Mouse (Mus musculus): Measurements from ENCODE around the gene Clca3a1.

The Clca3a1 gene

DNA sequence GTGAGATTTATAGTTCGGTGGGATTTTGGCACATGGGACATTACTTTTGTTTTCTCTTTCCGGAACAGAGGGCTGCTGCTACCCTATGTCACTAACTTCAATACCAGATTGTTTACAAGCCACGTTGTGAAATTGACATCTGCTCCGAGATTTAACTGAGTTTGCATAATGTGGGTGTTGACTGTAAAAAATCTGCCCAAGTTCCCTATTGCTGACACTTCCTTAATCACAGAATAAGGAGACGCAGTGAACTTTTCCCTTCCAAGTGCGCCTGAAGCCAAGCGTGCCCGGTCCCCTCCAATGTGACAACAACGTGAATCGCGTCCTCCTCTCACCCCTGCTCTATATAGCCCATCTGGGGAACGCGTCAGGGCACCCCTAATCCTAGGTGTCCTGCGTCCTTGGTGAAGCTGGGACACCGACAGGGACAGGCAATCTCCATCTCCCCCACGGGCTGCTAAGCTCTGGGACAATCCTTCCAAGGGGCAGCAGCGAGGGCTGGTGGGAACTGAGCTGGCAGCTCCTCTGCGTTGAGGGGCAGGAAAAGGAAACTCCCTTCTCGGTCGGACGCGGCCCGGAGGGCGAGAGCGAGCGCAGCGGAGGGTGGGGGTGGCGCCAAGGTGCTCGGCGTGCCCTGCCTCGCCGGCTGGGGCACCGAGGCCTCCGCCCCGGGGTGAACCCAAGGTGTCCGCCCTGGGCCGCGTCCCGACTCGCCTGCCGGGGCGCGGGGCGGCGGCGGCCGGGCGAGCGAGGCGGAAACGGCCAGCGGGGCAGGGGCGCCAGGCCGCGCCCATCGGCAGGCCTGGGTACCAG, 41.5 kb downstream of the Clca3a1 start:
- DNase-seq = peak; percentile 98

DNA sequence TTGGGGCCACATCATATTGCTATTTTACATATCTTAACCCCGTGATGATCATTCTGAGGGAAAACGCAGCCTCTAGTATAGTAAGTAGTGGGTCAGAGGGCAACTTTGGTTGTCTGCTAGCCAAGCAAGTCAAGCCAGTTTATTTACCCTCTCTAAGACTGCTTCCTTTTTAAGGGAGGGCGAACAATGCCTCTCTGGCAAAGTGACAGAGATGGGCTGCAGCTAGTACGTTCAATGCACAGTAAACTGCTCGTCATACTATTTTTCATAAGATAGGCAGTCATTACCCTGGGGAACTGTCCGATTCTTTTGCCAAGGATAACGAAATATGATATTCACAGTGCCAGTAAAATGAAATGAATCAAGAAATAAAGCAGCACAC, 42.1 kb downstream of the Clca3a1 start:
- DNase-seq = peak; percentile 96

DNA sequence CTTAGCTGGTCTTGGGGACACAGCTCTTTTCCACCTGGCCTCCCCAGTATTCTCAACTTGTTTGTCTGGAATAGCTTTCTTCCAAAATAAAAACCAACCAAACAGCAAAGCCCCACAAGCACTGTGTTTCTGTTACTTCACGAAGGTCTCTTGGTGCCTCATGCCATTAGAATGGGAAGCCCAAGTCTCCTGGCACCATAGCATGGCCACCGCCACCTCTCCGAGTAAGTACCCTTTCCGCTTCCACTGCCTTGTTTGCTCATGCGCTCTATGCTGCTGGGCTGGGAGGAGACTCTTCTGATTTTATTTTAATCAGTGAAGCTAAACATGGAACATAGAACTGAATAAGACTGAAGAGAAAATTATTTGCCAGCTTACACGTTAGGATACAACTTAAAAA, 42.9 kb downstream of the Clca3a1 start:
- peak; percentile 92 for DNase-seq

DNA sequence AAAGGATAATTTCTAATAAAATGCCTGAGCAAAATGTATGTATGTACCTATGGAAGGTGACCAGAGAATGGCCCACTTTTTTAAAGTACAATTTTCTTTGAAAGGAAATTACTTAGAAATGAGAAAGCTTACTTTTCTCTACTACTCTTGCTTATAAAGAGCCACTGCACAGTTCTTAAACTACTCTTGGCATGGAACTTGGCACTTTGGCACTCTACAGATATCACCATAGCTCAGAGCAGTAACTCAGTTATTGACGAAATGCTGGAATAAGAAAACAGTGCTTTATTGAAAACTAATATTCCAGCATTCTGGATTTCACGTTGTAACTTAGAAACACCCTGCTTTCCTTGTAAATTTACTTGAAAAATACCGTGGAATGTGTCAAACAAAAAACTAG, 43.7 kb downstream of the Clca3a1 start:
- DNase-seq = no peak

DNA sequence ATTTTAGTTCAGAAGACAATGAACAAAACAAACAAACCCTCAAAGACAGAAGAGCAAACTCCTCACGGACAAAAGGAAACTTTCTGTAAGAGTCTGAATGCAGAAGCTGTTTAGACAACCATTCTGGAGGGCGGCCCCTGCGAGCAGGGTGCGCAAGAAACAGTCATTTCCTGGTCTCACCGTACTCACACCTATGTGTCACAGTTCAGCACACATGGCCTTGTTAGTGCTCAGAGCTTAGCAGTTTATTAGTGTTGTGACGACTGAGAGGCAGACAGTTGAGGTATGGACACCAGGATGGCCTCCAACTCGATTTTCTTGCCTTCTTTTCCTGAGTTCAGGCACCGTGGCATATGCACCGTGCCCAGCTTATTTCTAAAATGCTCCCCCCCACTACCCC, 44.9 kb downstream of the Clca3a1 start:
- DNase-seq = peak; percentile 91

DNA sequence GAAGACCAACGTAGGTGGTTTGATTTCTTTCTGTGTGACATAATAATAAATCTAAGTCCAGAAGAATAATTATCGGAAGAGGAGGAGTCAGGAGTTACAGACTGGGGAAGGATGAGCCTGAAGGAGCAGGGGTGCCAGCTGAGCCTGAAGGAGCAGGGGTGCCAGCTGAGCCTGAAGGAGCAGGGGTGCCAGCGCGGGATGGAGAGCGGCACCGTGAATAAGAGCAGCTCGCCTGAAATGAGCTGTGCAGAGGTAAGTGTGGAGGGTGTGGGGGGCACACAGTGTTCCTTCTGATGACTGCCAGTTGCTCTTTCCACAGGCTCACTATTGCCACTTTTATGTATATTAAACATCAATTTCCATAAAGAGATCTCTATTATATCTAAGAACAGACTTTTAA, 45.7 kb downstream of the Clca3a1 start:
- DNase-seq = peak; percentile 90

DNA sequence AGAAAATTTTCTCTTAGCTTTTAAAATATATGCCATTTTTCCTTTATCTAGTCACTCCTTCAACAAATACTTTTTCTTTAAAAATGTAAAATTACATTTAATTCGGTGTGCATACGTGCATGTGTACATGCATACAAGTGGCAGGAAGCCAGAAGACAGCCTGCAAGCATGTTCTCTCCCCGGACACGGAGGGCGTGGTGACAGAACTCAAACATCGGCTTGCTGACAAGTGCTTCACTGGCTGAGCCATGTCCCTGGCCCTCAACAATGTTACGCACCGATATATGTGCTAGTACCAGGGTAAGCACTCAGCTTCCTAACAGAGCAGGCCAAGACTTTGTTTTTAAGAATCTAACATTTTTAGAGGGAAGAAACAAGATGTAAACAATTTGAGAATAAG, 46.2 kb downstream of the Clca3a1 start:
- DNase-seq = peak; percentile 93

DNA sequence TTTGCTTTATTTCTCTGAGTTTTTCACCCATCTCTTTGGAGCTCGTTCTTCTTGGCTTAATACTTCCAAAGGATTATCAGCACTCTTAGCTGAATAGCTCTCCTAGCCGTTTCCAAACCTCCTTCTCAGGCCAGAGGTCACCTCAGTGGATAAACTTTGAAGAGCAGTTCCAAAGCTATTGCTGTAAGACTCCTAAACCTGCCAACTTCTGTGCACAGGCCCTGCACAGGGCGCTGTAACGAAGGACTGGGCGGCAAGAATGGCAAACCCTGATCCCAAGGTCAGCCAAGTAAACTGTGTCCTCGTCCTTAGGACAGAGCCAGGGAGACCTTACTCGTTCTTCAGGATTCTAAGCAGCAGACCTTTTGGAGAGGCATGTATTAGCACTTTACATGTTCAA, 46.7 kb downstream of the Clca3a1 start:
- DNase-seq = peak; percentile 95

DNA sequence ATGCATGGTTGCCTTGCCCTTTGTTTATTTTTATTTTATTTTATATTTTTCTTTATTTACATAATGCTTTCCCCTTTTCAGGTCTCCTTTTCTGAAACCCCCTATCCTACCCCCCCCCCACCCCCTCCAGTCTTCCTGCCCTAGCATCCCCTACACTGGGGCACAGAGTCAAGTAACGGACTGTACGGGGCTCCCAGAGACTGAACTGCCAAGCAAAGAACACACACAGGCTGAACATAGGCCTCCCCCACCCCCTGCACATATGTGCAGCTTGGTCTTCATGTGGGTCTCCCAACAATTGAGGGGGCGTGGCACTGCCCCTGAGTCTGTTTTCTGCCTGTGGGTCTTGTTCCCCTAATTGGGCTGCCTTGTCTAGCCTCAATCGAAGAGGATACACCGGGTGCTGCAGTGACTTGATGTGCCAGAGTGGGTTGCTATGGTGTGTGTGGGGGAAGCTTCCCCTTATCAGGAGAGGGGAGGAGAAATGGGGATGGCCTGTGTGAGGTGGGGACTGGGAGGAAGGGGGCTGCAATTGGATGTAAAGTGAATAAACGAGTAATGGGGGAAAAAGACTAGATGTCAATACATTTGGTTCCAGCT, 49.1 kb downstream of the Clca3a1 start:
- DNase-seq = peak; percentile 87

DNA sequence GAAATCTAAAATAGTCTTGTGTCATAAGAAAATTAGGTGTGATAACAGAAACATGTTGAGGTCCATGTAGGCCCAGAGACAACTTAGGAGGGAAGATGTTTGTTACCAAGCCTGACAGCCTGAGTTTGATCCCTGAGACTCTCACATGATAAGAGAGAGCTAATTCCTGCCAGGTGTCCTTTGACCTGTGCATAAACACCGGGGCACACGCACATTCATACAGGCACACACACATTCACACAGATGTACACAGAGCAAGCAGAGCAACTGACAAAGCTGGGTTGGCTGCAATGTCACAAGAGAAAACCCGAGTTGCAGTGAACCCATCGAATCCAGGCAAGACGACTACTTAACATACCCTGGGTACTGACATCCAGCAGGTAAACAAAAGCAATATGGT, 52.2 kb downstream of the Clca3a1 start:
- DNase-seq = peak; percentile 80

DNA sequence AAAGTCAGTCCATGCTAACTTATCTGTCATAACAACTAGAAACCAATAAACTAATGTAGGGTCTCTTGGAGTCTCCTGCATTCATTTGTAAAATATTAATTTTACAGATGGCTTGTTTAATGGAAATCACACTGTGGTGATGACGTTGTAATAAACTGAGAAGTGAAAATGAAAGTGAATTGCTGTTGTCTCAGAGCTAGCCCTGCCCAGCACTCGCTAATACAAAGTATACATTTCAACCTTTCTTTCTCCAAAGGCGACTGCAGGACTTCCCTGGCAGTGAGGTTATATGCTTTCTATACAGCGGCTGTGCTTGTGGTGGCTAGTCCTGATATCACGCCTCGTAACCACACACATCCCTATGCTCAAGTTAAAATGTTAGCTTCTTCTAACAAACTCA, 56.8 kb downstream of the Clca3a1 start:
- no peak for DNase-seq

DNA sequence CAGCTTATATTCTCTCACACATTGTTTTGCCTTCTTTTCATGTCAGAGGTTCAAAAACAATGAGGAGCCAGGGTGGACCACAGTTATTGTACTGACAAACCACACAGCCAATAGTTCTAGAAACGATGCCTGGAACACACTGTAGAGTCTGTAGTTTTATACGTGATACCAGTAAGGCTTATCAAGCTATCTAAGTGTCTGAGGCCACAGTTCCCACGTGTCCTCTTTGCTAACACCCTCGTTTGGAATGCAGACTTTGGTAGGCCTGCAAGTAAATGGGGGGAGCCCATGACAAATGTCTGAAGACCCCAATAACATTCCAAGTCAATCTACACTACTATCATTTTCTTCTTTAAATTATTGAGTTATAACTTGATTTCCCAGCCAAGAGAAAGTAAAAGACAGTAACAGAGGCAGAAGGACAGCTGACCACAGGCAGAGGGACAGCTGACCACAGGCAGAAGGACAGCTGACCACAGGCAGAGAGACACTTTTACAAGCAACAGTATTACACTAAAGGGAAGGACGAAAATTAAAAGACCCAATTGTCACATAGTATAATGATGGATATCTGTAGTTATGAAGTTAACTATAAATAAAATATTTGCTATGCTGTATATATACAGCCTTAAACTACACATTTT, 61.9 kb downstream of the Clca3a1 start:
- DNase-seq = no peak

DNA sequence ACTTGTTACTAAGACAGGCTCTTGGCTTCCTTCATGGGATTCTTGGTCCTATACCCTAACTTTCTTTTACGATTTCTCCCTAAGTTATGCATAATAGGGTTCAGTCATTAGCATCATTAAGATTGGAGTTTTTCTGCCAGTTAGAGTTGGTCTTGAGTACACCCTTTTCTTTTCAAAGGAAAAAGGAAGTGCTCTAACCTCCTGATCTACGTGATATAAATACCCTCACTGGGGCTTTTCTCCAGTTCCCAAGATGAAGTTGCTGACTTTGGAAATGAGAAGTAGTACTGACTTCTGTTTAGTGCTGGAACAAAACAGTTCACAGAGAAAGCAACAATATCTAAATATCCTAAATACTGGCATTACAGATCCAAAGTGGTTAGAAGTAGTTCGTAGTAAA, 62.8 kb downstream of the Clca3a1 start:
- no peak for DNase-seq

DNA sequence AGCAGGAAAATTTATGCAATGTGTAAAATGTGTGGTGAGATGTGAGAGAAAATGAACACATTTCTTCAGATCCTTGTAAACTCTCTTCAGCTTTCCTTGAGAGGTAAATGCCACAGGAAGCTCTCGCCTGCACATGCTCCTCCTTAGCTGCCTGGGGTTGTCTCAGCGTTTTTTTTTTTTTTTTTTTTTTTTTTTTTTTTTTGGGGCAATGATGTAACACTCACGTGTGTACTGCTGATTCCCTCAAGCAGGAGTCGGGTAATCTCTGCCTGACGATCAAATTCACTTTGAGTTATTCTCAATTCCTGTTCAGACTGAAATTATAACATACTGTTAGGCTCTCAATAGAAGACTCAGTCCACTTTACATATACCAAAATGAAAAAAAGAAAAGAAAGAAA, 63.6 kb downstream of the Clca3a1 start:
- DNase-seq = no peak

DNA sequence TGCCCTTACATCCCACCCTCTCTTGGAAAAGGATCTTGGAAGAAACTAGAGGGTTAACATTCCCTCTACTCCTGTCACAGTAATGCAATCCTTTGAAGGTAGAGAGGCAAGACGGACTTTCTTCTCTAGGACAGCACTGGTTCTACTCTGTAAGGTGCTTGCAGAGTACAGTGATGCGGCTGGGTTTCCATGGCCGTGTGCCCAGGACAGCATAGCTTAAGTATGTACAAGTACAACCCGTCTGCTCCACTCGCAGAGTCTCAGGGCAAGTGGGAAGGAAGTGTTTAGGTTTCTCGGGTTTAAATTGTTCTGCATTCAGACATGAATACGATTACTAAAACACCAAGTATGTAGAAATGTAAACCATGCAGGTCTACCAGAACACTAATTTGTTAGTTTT, 65.8 kb downstream of the Clca3a1 start:
- DNase-seq = no peak

DNA sequence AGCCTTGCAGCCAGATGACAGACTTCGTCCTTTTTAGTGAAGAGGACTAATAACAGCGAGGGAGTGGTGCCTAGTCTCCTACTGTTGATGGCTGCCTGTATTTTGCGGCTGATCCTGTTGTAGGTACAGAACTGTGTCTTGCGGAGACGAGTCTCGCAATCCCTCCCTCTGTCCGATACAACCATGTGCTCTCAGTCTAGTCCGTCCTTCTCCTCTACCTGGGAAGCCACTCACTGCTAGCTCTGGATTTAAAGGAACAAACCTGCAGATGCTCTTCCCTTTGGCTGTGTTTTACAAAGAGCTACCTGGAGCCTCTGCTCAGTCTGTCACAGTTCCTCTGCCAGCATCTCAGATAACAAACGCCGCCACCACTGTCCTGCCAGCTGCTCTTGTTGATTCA, 66.7 kb downstream of the Clca3a1 start:
- peak; percentile 81 for DNase-seq

DNA sequence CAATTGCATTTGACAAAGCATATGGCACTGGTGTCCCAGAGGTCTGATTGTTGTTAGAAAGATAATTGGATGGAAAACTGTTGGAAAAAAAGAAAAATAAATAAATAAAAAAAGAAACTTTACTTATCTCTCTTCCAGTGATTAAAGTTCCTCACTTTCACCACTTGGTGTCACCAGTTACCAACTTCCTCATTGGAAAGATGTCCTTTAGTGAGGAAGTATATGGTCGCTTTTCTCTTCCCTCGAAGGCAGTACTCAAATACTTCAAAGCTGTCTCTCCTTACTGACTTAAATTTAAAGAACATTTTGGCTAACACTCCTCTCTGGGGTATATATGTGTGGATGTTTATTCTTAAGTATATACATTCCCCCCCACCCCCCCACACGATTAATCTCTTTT, 68.7 kb downstream of the Clca3a1 start:
- DNase-seq = no peak

DNA sequence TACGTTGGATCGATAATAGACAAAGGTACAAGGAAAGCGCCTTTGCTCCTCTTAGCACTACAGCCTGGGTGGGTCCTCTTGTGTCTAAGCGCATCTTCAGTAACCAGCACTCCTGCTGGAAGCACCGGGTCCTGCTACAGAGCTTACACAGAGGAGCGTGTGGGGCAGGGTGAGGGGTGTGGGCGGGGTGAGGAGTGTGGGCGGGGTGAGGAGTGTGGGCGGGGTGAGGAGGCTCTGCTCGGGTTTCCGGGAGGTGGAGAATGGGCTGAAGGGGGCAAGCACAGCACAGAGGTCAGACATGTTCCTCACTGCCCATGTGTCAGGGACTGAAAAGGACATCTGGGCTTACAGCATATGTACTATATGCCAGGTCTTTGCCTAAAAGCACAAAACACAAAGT, 71.5 kb downstream of the Clca3a1 start:
- no peak for DNase-seq

DNA sequence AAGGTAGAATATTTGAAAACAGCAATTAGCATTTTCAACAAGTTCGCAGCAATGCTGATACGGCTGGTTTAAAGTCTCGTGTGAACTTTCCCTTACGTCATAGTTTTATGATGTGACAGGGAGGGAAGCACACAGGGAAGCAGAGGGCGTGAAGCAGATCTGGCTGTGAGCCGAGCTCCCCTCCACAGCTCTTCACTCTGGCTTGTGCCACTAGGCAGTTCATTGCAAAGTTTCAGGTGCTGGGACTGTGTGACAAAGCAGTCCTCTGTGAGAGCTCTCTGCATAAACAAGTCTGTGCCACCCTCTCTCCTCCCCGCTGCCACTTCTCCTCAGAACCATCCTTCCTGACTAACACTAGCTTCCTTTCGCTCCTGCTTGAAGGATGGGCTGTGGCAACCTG, 72.5 kb downstream of the Clca3a1 start:
- no peak for DNase-seq

DNA sequence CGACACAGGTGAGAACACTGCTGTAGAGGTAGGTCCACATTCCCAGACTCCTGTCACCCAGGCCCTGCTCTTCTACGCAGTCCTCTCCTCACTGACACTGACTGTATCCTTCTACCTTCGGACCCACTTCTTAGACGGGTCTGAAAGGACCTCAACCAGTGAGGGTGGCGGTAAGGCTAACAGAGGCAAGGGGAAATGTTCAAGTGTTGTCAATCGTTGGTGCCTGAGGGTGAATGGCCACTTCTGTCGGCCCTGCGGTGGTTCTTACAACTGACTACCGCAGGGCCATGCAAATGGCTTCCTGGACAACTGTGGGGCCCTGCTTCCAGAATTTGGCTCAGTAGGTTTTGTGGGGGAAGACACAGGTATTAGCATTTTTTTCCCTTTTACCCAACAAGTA, 73.2 kb downstream of the Clca3a1 start:
- DNase-seq = peak; percentile 72

DNA sequence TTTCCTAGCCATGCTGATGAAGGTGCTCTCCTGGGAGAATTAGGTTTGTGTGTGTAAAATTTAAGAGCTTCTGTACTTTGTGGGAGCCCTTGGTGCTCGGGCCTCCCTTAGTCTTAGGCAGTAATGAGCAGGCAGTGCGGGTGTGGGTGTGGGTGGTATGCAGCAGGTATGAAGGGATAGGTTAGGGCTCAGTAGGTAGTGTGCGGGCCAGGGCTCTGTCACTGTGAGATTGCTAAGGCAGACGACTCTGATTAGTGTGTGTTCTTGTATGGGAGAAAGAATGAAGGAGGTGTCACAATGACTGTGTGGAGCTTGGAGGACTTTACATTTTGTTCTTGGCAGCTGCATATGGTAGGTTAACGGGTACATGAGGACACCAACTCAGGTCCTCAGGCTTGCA, 74.6 kb downstream of the Clca3a1 start:
- no peak for DNase-seq

DNA sequence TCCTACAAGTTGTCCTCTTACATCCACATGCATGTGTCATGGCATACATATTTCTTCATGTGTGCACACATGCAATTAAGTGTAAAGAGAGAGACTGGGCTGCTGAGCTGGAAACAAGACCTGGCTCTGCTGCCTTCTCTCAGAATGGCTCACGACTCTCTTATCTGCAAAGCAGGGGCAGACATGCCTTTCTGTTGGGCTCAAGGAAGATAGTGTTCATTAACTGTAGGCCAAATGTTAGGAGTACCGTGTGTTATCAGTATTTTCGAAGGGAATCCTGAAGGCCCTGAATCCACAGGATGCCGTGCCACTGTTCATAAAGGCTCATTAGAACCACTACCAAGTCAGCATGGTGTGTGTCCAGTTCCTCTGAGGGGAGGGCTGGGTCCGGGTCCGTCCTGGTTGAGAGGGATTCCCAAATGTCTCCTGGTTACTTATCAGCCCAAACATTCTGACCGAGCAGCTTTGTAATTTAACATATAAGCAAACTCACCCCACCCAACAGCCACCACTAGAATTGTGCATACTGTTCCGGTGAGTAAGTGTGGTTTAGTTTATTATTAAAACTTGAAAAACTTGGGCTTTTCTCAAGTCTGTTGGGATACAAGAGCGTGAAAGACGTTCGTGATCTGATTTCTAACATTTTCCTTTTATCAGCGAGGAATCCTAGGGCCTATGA, 77.5 kb downstream of the Clca3a1 start:
- DNase-seq = no peak

DNA sequence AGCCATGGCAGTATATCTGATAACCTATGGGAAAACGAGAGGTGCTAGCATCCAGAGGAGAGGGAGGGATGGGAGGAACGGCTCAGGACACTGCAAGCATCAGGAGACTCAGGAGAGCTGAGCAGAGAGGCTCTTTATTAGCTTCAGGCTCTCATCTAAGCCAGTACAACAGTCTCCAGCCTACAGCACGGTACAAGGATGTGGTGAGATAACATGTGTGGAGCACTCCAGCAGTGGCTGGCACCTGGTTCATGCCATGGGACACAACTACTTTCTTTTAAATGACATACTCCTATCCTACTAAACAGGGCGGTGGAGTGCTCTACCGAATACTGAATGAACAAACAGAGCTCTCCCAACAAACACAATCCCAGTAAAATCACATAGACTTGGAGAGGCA, 79.2 kb downstream of the Clca3a1 start:
- no peak for DNase-seq

DNA sequence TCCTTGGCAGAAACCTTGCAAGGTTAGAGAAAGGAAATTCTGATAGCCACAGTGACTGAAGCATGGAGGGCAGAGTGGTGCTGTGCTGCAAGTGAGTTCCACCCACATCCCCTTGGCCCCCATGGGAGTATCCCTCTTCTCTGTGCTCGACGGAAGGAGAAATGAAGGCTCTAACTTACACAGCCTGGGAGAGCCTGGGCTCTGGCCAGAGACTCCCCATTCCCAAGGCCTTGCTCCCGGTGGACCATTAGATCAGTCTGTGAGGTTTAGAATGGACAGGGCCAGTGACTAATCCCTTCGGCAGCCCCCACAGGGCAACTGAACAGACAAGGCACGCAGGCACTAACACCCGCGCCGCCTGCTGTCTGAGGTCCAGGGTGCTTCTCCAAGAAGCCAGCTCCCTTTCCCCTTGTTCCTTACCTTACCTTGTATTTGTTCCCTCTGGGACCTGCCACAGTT, 81.0 kb downstream of the Clca3a1 start:
- peak; percentile 94 for DNase-seq

All from heart, adult 11 months (tissue).